Mouse (Mus musculus): ENCODE measurements around the gene Efhb. TPM values are rescaled to one million over a fixed set of nuclear protein-coding genes. Genes with fewer than 3 reads are reported as not detected.

The Efhb gene
- 0.47 and 1.9 TPM in 2 replicates for total RNA-seq (2014; rRNA removed)
- 0.76 and 1.3 TPM in 2 replicates for polyA plus RNA-seq (2015; fragmentation: Nextera tagmentation; extraction: Ambion mirVana)

DNA sequence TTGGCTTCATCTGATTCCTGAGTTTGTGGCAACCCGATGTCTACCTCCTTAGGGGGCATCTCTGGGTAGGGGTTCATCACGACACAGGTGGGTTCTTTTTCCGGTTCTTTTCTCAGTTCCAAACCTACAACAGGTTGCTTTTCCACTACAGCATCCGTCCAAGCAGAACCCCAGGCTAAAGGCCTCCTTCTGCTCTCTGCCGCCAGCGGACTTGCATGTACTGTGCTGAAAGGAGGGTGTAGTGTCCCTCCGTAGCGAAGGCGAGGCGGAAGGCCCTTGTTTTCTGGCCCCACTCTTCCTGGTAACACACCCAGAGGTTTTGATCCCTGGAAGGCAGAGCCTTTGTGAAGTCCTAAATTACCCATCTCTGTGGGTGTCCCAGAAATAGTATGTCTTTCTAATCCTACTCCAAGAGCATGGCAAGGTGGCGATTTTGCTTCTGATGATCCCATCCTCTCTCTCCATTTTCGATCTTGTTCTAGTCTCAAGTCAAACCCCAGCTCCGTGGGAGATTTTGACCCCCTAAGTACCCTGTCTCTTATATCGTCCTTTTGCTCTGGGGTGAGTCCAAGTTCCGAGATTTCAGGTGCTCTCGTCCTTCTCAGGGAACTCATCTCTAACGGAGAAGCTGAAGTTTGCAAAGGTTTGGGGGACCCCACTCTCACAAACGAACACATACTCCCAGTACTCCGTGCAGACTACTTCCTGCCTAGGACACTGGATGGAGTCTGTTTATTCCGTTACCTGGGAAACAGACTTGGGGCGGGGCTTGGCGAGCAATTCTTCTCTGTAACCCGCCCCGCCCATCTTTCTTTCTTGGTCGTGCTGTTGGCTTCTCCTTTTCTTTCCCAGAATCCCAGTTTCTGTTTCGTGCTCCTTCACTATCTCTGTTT, at the start of gene Efhb:
Gene Efhb (minus strand): TSS at position 719 of the 893 bp plus-strand sequence.
- ATAC-seq (peak; percentile 96), DNase-seq (ENCODE audit: low spot score) (peak; percentile 91)
- no peaks in the 10 kb centered on the region for H3K27me3 ChIP-seq (ENCODE audit: insufficient read depth, low read length)
- H3K27ac ChIP-seq = no peak within 1 kb of the TSS
- no peaks in the 10 kb centered on the region for H3K36me3 ChIP-seq (ENCODE audit: insufficient read depth, low read length)
- WGBS = 16% methylated on average over 26 of the region's 26 CpGs
- no peak for TF ChIP-seq CTCF (IDR thresholded peaks at IDR 0.05; ENCODE audit: low read depth)
- H3K4me3 ChIP-seq (ENCODE audit: low read length) = peak within 1 kb of the TSS; percentile 44
- no peaks in the 10 kb centered on the region; the same call in 1 of the 2 replicates for H3K4me1 ChIP-seq (ENCODE audit: insufficient read depth, low read length)
- H3K9ac ChIP-seq (replicated peaks; ENCODE audit: low read length) = peak within 1 kb of the TSS; percentile 45
- peak within 1 kb of the TSS; percentile 79 for H3K4me2 ChIP-seq (ENCODE audit: low read depth, low read length)
- H3K9me3 ChIP-seq (ENCODE audit: low read length) = no peaks in the 10 kb centered on the region

GRCm38 (mm10) chr17:53512311-53512951, 49.3 kb upstream of the Efhb start:
- ATAC-seq (peak; percentile 66), DNase-seq (ENCODE audit: low spot score) (peak; percentile 76)
- no peaks in the 10 kb centered on the region for H3K9me3 ChIP-seq (ENCODE audit: low read length)
- no peaks in the 10 kb centered on the region for H3K4me1 ChIP-seq (ENCODE audit: insufficient read depth, low read length)
- WGBS = 73% methylated on average over 2 of the region's 2 CpGs
- TF ChIP-seq CTCF (IDR thresholded peaks at IDR 0.05; ENCODE audit: low read depth) = peak; percentile 69
- no peak overlapping the region for H3K27ac ChIP-seq
- 0 out of 2 replicates have a peak, but pooled peaks cover 3% of the 10 kb centered on the region for H3K36me3 ChIP-seq (ENCODE audit: insufficient read depth, low read length)
- no peak overlapping the region for H3K9ac ChIP-seq (replicated peaks; ENCODE audit: low read length)
- H3K27me3 ChIP-seq (ENCODE audit: insufficient read depth, low read length) = no peaks in the 10 kb centered on the region
- H3K4me2 ChIP-seq (ENCODE audit: low read depth, low read length) = no peak overlapping the region
- H3K4me3 ChIP-seq (ENCODE audit: low read length) = no peak overlapping the region

GRCm38 (mm10) chr17:53502966-53503365, 39.8 kb upstream of the Efhb start:
- no peaks in the 10 kb centered on the region for H3K4me1 ChIP-seq (ENCODE audit: insufficient read depth, low read length)
- no peak overlapping the region for H3K4me3 ChIP-seq (ENCODE audit: low read length)
- H3K9ac ChIP-seq (replicated peaks; ENCODE audit: low read length) = no peak overlapping the region
- no peaks in the 10 kb centered on the region for H3K27me3 ChIP-seq (ENCODE audit: insufficient read depth, low read length)
- no peak overlapping the region for H3K4me2 ChIP-seq (ENCODE audit: low read depth, low read length)
- peaks cover 23% of the 10 kb centered on the region; the same call in 1 of the 2 replicates for H3K36me3 ChIP-seq (ENCODE audit: insufficient read depth, low read length)
- DNase-seq (ENCODE audit: low spot score) (no peak), ATAC-seq (no peak)
- TF ChIP-seq CTCF (IDR thresholded peaks at IDR 0.05; ENCODE audit: low read depth) = no peak
- 92% methylated on average over 2 of the region's 2 CpGs for WGBS
- no peak overlapping the region for H3K27ac ChIP-seq
- no peaks in the 10 kb centered on the region for H3K9me3 ChIP-seq (ENCODE audit: low read length)

GRCm38 (mm10) chr17:53489007-53489378, 25.9 kb upstream of the Efhb start:
- H3K4me3 ChIP-seq (ENCODE audit: low read length) = no peak overlapping the region
- TF ChIP-seq CTCF (IDR thresholded peaks at IDR 0.05; ENCODE audit: low read depth) = no peak
- ATAC-seq (no peak), DNase-seq (ENCODE audit: low spot score) (no peak)
- no peaks in the 10 kb centered on the region for H3K27me3 ChIP-seq (ENCODE audit: insufficient read depth, low read length)
- no peaks in the 10 kb centered on the region; the same call in none of the 2 replicates for H3K36me3 ChIP-seq (ENCODE audit: insufficient read depth, low read length)
- H3K4me2 ChIP-seq (ENCODE audit: low read depth, low read length) = no peak overlapping the region
- WGBS = 91% methylated on average over 1 of the region's 1 CpGs
- no peak overlapping the region for H3K27ac ChIP-seq
- H3K4me1 ChIP-seq (ENCODE audit: insufficient read depth, low read length) = no peaks in the 10 kb centered on the region
- H3K9ac ChIP-seq (replicated peaks; ENCODE audit: low read length) = no peak overlapping the region
- no peaks in the 10 kb centered on the region for H3K9me3 ChIP-seq (ENCODE audit: low read length)

GRCm38 (mm10) chr17:53488291-53489006, 25.3 kb upstream of the Efhb start:
- H3K36me3 ChIP-seq (ENCODE audit: insufficient read depth, low read length) = no peaks in the 10 kb centered on the region; the same call in none of the 2 replicates
- H3K4me1 ChIP-seq (ENCODE audit: insufficient read depth, low read length) = no peaks in the 10 kb centered on the region
- no peak for TF ChIP-seq CTCF (IDR thresholded peaks at IDR 0.05; ENCODE audit: low read depth)
- no peak for DNase-seq (ENCODE audit: low spot score)
- H3K9ac ChIP-seq (replicated peaks; ENCODE audit: low read length) = no peak overlapping the region
- 91% methylated on average over 4 of the region's 4 CpGs for WGBS
- no peaks in the 10 kb centered on the region for H3K9me3 ChIP-seq (ENCODE audit: low read length)
- no peaks in the 10 kb centered on the region for H3K27me3 ChIP-seq (ENCODE audit: insufficient read depth, low read length)
- no peak overlapping the region for H3K27ac ChIP-seq
- ATAC-seq = no peak
- H3K4me3 ChIP-seq (ENCODE audit: low read length) = no peak overlapping the region
- H3K4me2 ChIP-seq (ENCODE audit: low read depth, low read length) = no peak overlapping the region

- DNase-seq (ENCODE audit: low spot score) = no peak
- no peaks in the 10 kb centered on the region for H3K9me3 ChIP-seq (ENCODE audit: low read length)
- ATAC-seq = no peak
Measured at GRCm38 (mm10) chr17:53480433-53480832, 17.3 kb upstream of the Efhb start.

More at GRCm38 (mm10) chr17:53480433-53480832, 17.3 kb upstream of the Efhb start:
- Histone ChIP-seq H3K27me3 (ENCODE audit: insufficient read depth, low read length) (no peaks in the 10 kb centered on the region), H3K4me3 (ENCODE audit: low read length) (peak overlapping the region; percentile 95), H3K27ac (no peak overlapping the region), H3K4me2 (ENCODE audit: low read depth, low read length) (peak overlapping the region; percentile 82), H3K36me3 (ENCODE audit: insufficient read depth, low read length) (no peaks in the 10 kb centered on the region; the same call in 1 of the 2 replicates), H3K4me1 (ENCODE audit: insufficient read depth, low read length) (peaks cover 17% of the 10 kb centered on the region), H3K9ac (replicated peaks; ENCODE audit: low read length) (peak overlapping the region; percentile 98)
- no peak for TF ChIP-seq CTCF (IDR thresholded peaks at IDR 0.05; ENCODE audit: low read depth)
- 48% methylated on average over 7 of the region's 7 CpGs for whole genome bisulfite sequencing

Measured in hindbrain, postnatal 0 days (tissue).